Mouse (Mus musculus): ENCODE measurements around the gene Idh2.

DNA sequence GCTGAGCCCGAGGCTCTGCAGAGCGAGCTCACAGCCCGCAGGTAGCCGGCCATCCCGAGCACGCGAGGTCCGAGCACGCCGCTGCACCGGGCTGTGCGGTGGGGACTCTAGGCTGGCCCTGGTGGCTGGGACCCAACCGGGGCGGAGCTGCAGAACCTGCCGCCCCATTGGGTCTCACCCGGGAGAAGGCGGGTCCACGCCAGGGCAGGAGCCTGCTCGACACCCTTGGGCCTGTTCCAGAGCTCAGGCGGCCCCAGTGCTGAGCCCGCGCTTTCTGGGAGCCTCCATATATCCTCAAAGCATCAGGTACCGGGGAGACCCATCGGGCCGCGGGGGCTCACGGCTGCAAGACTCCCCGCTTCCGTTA is at the start of gene Idh2:
- TF ChIP-seq CTCF (IDR thresholded peaks at IDR 0.05; ENCODE audit: low read depth, low read length) (no peak), POLR2A (IDR thresholded peaks at IDR 0.05; ENCODE audit: insufficient read depth, low read length) (peak; percentile 73), EP300 (IDR thresholded peaks at IDR 0.05; ENCODE audit: insufficient read depth, low read depth, low read length) (no peak)

All from ES-Bruce4 (cell line).